Comparison of ENCODE assay signal across 8 mouse cellular contexts in genomic region chr3:131564430-131565256, GRCm38 (mm10). TPM values are rescaled to one million over a fixed set of nuclear protein-coding genes. Genes with fewer than 3 reads are reported as not detected.
DNase-seq lines count a peak whose midpoint lies in the region; ATAC-seq lines count a peak whose summit lies in the region.

Papss1 (plus strand) TSS chr3:131564768.

- H3K4me3 ChIP-seq in heart, embryonic 10.5 days: peak within 1 kb of the TSS; percentile 92
- peak within 1 kb of the TSS; percentile 69 for H3K4me3 ChIP-seq in kidney, embryonic 15.5 days (replicated peaks)

- H3K27me3 ChIP-seq in heart, embryonic 10.5 days (ENCODE audit: insufficient read depth, poor library complexity, severe bottlenecking): no peaks in the 10 kb centered on the region
- no peaks in the 10 kb centered on the region for H3K27me3 ChIP-seq in kidney, embryonic 15.5 days

- WGBS in heart, embryonic 10.5 days: under 1% methylated on average over 73 of the region's 73 CpGs
- WGBS in kidney, embryonic 15.5 days: under 1% methylated on average over 73 of the region's 73 CpGs

- H3K4me2 ChIP-seq in kidney, embryonic 15.5 days: peak within 1 kb of the TSS; percentile 63

- H3K27ac ChIP-seq in heart, embryonic 10.5 days: peak within 1 kb of the TSS; percentile 96
- H3K27ac ChIP-seq in kidney, embryonic 15.5 days: peak within 1 kb of the TSS; percentile 93

- H3K9me3 ChIP-seq in heart, embryonic 10.5 days: no peaks in the 10 kb centered on the region
- H3K9me3 ChIP-seq in kidney, embryonic 15.5 days (replicated peaks): no peaks in the 10 kb centered on the region

- peak; percentile 99 for ATAC-seq in erythroblast, adult 5-6 weeks (replicated peaks; ENCODE audit: low FRiP score, poor library complexity, severe bottlenecking)
- peak; percentile 99 for ATAC-seq in kidney, embryonic 15.5 days (replicated peaks; ENCODE audit: low FRiP score)
- ATAC-seq in monocyte, adult 5-6 weeks (replicated peaks; ENCODE audit: insufficient number of reproducible peaks, low FRiP score, low TSS enrichment, poor library complexity, severe bottlenecking): peak; percentile 99

- peaks cover 19% of the 10 kb centered on the region for H3K4me1 ChIP-seq in heart, embryonic 10.5 days
- H3K4me1 ChIP-seq in kidney, embryonic 15.5 days: peaks cover 23% of the 10 kb centered on the region

- peak within 1 kb of the TSS; percentile 72 for H3K9ac ChIP-seq in kidney, embryonic 15.5 days

- H3K36me3 ChIP-seq in heart, embryonic 10.5 days: 0 out of 2 replicates have a peak, but pooled peaks cover 1% of the 10 kb centered on the region
- H3K36me3 ChIP-seq in kidney, embryonic 15.5 days: 0 out of 2 replicates have a peak, but pooled peaks cover 9% of the 10 kb centered on the region

- peak; percentile 100 for DNase-seq in B cell, adult 2 months
- DNase-seq in brain, adult 2 months (ENCODE audit: low read depth, low spot score): peak; percentile 100
- DNase-seq in heart, embryonic 10.5 days (ENCODE audit: low spot score): peak; percentile 100
- peak; percentile 100 for DNase-seq in liver
- DNase-seq in spleen, postnatal 4 days (ENCODE audit: low spot score in 2 of 2): peak; percentile 99

RNA-seq across cellular contexts. Expression of gene Papss1, which starts in this region (rescaled TPM):
- 5.6 TPM in 2 replicates for total RNA-seq in erythroblast, adult 5-6 weeks (2015; ENCODE audit: low replicate concordance)
- total RNA-seq in erythroblast, adult 5-6 weeks (2017; ENCODE audit: low replicate concordance): 5.2 and 5.6 TPM in 2 replicates
- polyA plus RNA-seq in heart, embryonic 10.5 days (2016; fragmentation: Nextera tagmentation; extraction: Ambion mirVana): 39.8 and 48.2 TPM in 2 replicates
- 98.8 and 103 TPM in 2 replicates for polyA plus RNA-seq in kidney, embryonic 15.5 days (2015; fragmentation: Nextera tagmentation; extraction: Ambion mirVana)
- total RNA-seq in monocyte, adult 5-6 weeks (2017): 23.3 to 35.2 TPM (median 29.7 TPM) in 3 replicates

Comparison
In these comparisons a context has a peak if more than half of its experiments do, and no peak if none do; other contexts are left out.
1. Peak in every context shown above with its lines: DNase-seq, ATAC-seq, H3K4me3 ChIP-seq and H3K27ac ChIP-seq.